Mouse (Mus musculus) T-helper 2 cell (primary cell): ENCODE measurements at regions not wholly inside any gene's neighbourhood (a gene's known extent, or its start where the extent isn't known, plus 50 kb on each side); places are given as distances from the start of the nearest gene placed in this dataset.

ENCODE experiments used
- in situ Hi-C: fragments of 300-600 bp; cut with MboI, MseI; formaldehyde crosslinking; loops from one replicate; pipeline ENCODE4 v1.15.1; 2025; ENCODE audit warnings: high pct_unique_total_duplicates

- in situ Hi-C loops = no loop called here
Observed at GRCm38 (mm10) chr14:62171256-62172047, 120.9 kb upstream of the Rnaseh2b start.

- in situ Hi-C loops = no loop called here
Observed at GRCm38 (mm10) chr14:62173835-62174530, 118.4 kb upstream of the Rnaseh2b start.

GRCm38 (mm10) chr14:62175384-62176048, 116.9 kb upstream of the Rnaseh2b start:
- in situ Hi-C loops = no loop called here

- in situ Hi-C loops = no loop called here
Observed at GRCm38 (mm10) chr14:62177509-62177908, 114.9 kb upstream of the Rnaseh2b start.

GRCm38 (mm10) chr14:62187360-62187759, 105.0 kb upstream of the Rnaseh2b start:
- in situ Hi-C loops = no loop called here

GRCm38 (mm10) chr14:62188147-62188885, 104.1 kb upstream of the Rnaseh2b start:
- in situ Hi-C loops = no loop called here

GRCm38 (mm10) chr14:62191624-62192023, 100.8 kb upstream of the Rnaseh2b start:
- in situ Hi-C loops = no loop called here

- in situ Hi-C loops = no loop called here
Observed at GRCm38 (mm10) chr14:62192814-62193213, 99.6 kb upstream of the Rnaseh2b start.

- in situ Hi-C loops = no loop called here
Observed at GRCm38 (mm10) chr14:62193371-62193770, 99.0 kb upstream of the Rnaseh2b start.

- in situ Hi-C loops = no loop called here
Observed at GRCm38 (mm10) chr14:62196776-62197175, 95.6 kb upstream of the Rnaseh2b start.

GRCm38 (mm10) chr14:62198476-62199190, 93.8 kb upstream of the Rnaseh2b start:
- in situ Hi-C loops = no loop called here

GRCm38 (mm10) chr14:62215071-62215470, 77.3 kb upstream of the Rnaseh2b start:
- in situ Hi-C loops = no loop called here

GRCm38 (mm10) chr14:62216995-62217394, 75.4 kb upstream of the Rnaseh2b start:
- in situ Hi-C loops = no loop called here

- in situ Hi-C loops = no loop called here
Observed at GRCm38 (mm10) chr14:62217971-62218370, 74.4 kb upstream of the Rnaseh2b start.

GRCm38 (mm10) chr14:62218716-62219115, 73.7 kb upstream of the Rnaseh2b start:
- in situ Hi-C loops = no loop called here

GRCm38 (mm10) chr14:62220770-62221169, 71.6 kb upstream of the Rnaseh2b start:
- in situ Hi-C loops = no loop called here
